Mouse (Mus musculus): ENCODE data around the gene Mpzl3. TPM values are rescaled to one million over a fixed set of nuclear protein-coding genes. Genes with fewer than 3 reads are reported as not detected.

Mpzl3 gene
- total and polyA plus RNA-seq, 3 experiments, result 0.82 to 1.8 (median 1.4) TPM

GRCm38 (mm10) chr9:45125211-45125610 is 70.2 kb downstream of the Mpzl3 start:
- H3K4me1 ChIP-seq (ENCODE audit: control insufficient read depth, insufficient read depth, low read length), result peaks cover 1% of the 10 kb centered on the region; the same call in 1 of the 2 replicates
- H3K79me2 ChIP-seq (replicated peaks; ENCODE audit: control insufficient read depth, insufficient read depth, low read length), result no peaks in the 10 kb centered on the region
- no peak overlapping the region for H3K4me3 ChIP-seq
- WGBS, result 87% methylated on average over 14 of the region's 14 CpGs
- H3K9ac ChIP-seq (ENCODE audit: low read depth, low read length), result no peak overlapping the region
- no peaks in the 10 kb centered on the region for H3K36me3 ChIP-seq (ENCODE audit: control insufficient read depth, insufficient read depth, low read length)
- H3K27ac ChIP-seq, result no peak overlapping the region
- no peak for DNase-seq
- no peaks in the 10 kb centered on the region for H3K27me3 ChIP-seq (ENCODE audit: control insufficient read depth, insufficient read depth, low read length)
- TF ChIP-seq POLR2A (IDR thresholded peaks at IDR 0.05; ENCODE audit: insufficient read depth, low read depth, low read length) (no peak), EP300 (IDR thresholded peaks at IDR 0.05; ENCODE audit: insufficient read depth, low read depth, low read length) (no peak), CTCF (IDR thresholded peaks at IDR 0.05) (no peak)
- intact Hi-C loops (cut with DNase I), result no loop called here

GRCm38 (mm10) chr9:45126941-45127340 is 72.0 kb downstream of the Mpzl3 start:
- Histone ChIP-seq H3K27ac (no peak overlapping the region), H3K36me3 (ENCODE audit: control insufficient read depth, insufficient read depth, low read length) (no peaks in the 10 kb centered on the region), H3K4me3 (no peak overlapping the region), H3K9ac (ENCODE audit: low read depth, low read length) (no peak overlapping the region), H3K4me1 (ENCODE audit: control insufficient read depth, insufficient read depth, low read length) (peaks cover under 1% of the 10 kb centered on the region; the same call in 1 of the 2 replicates), H3K27me3 (ENCODE audit: control insufficient read depth, insufficient read depth, low read length) (no peaks in the 10 kb centered on the region; the same call in 1 of the 2 replicates), H3K79me2 (replicated peaks; ENCODE audit: control insufficient read depth, insufficient read depth, low read length) (no peaks in the 10 kb centered on the region)
- no peak for DNase-seq
- TF ChIP-seq EP300 (IDR thresholded peaks at IDR 0.05; ENCODE audit: insufficient read depth, low read depth, low read length) (no peak), CTCF (IDR thresholded peaks at IDR 0.05) (no peak), POLR2A (IDR thresholded peaks at IDR 0.05; ENCODE audit: insufficient read depth, low read depth, low read length) (no peak)
- WGBS, result 36% methylated on average over 7 of the region's 7 CpGs
- intact Hi-C loops (cut with DNase I), result no loop called here

Other genes with a start within 250 kb of the Mpzl3 start
- gene Kmt2a, start 173.9 kb upstream of the Mpzl3 start, total RNA-seq (2021), result 10 to 100 TPM; 25.7 to 25.9 TPM
- gene Kmt2a, start 173.9 kb upstream of the Mpzl3 start, polyA plus RNA-seq (2012; rRNA removed), result 11.8 and 12.9 TPM in 2 replicates
- 1,000 to 10,000 TPM; 1,478 to 1,698 TPM for gene Atp5l, start 134.4 kb upstream of the Mpzl3 start, total RNA-seq (2021)
- 1,092 and 1,784 TPM in 2 replicates for gene Atp5l, start 134.4 kb upstream of the Mpzl3 start, polyA plus RNA-seq (2012; rRNA removed)
- gene Ube4a, start 89.6 kb upstream of the Mpzl3 start, total RNA-seq (2021), result 10 to 100 TPM; 36.1 to 39.6 TPM
- gene Ube4a, start 89.6 kb upstream of the Mpzl3 start, polyA plus RNA-seq (2012; rRNA removed), result 8.4 and 17.0 TPM in 2 replicates
- gene Cd3g, start 74.8 kb upstream of the Mpzl3 start, total RNA-seq (2021), result under 1 TPM; 0.25 to 0.39 TPM
- 0.64 and 1.5 TPM in 2 replicates for gene Cd3g, start 74.8 kb upstream of the Mpzl3 start, polyA plus RNA-seq (2012; rRNA removed)
- under 1 TPM in 1 of 2 experiments, not detected in 1; 0.66 TPM for gene Cd3d, start 73.4 kb upstream of the Mpzl3 start, total RNA-seq (2021)
- 0.29 and 0.92 TPM in 2 replicates for gene Cd3d, start 73.4 kb upstream of the Mpzl3 start, polyA plus RNA-seq (2012; rRNA removed)
- gene Cd3e, start 45.6 kb upstream of the Mpzl3 start, total RNA-seq (2021), result under 1 TPM; 0.21 to 0.66 TPM
- gene Cd3e, start 45.6 kb upstream of the Mpzl3 start, polyA plus RNA-seq (2012; rRNA removed), result 0.32 and 1.5 TPM in 2 replicates
- gene Mpzl2, start 15.4 kb upstream of the Mpzl3 start, total RNA-seq (2021), result 1 to 10 TPM in 1 of 2 experiments, under 1 TPM in 1; 0.77 to 1.2 TPM
- 1.6 and 1.8 TPM in 2 replicates for gene Mpzl2, start 15.4 kb upstream of the Mpzl3 start, polyA plus RNA-seq (2012; rRNA removed)
- under 1 TPM; 0.20 to 0.29 TPM for gene Jaml, start 24.0 kb downstream of the Mpzl3 start, total RNA-seq (2021)
- gene Jaml, start 24.0 kb downstream of the Mpzl3 start, polyA plus RNA-seq (2012; rRNA removed), result 0.14 and 0.18 TPM in 2 replicates
- 1 to 10 TPM; 1.2 to 1.3 TPM for gene Scn2b, start 62.6 kb downstream of the Mpzl3 start, total RNA-seq (2021)
- 0.23 and 0.31 TPM in 2 replicates for gene Scn2b, start 62.6 kb downstream of the Mpzl3 start, polyA plus RNA-seq (2012; rRNA removed)
- gene Scn4b, start 83.2 kb downstream of the Mpzl3 start, total RNA-seq (2021), result 10 to 100 TPM; 14.2 to 16.9 TPM
- gene Scn4b, start 83.2 kb downstream of the Mpzl3 start, polyA plus RNA-seq (2012; rRNA removed), result 5.1 and 8.3 TPM in 2 replicates
- gene BC049352, start 126.8 kb downstream of the Mpzl3 start, total RNA-seq (2021), result not detected
- 0.09 and 0.23 TPM in 2 replicates for gene BC049352, start 126.8 kb downstream of the Mpzl3 start, polyA plus RNA-seq (2012; rRNA removed)
- not detected for gene Tmprss4, start 148.9 kb downstream of the Mpzl3 start, total RNA-seq (2021)
- 0.82 TPM in 1 of 2 replicates, not detected in the other for gene Tmprss4, start 148.9 kb downstream of the Mpzl3 start, polyA plus RNA-seq (2012; rRNA removed)
- gene Il10ra, start 214.0 kb downstream of the Mpzl3 start, total RNA-seq (2021), result 1 to 10 TPM; 1.7 to 1.8 TPM
- 3.6 and 3.7 TPM in 2 replicates for gene Il10ra, start 214.0 kb downstream of the Mpzl3 start, polyA plus RNA-seq (2012; rRNA removed)